Mouse (Mus musculus): Measurements from ENCODE around the gene Sh3bgrl. TPM values are rescaled to one million over a fixed set of nuclear protein-coding genes. Genes with fewer than 3 reads are reported as not detected.

Gene Sh3bgrl
- total and polyA plus RNA-seq, 2 experiments from 2014 or later = 116 to 157 TPM

- Histone ChIP-seq H3K9ac (replicated peaks; ENCODE audit: low read length, poor library complexity, severe bottlenecking) (no peak overlapping the region), H3K27ac (ENCODE audit: low read depth, low read length) (no peak overlapping the region), H3K4me3 (ENCODE audit: low read depth, low read length) (no peak overlapping the region), H3K9me3 (ENCODE audit: low read length) (no peaks in the 10 kb centered on the region), H3K27me3 (ENCODE audit: insufficient read depth, low read length) (no peaks in the 10 kb centered on the region), H3K4me2 (ENCODE audit: low read depth, low read length, poor library complexity, severe bottlenecking) (no peak overlapping the region), H3K4me1 (ENCODE audit: insufficient read depth, low read length) (no peaks in the 10 kb centered on the region), H3K36me3 (ENCODE audit: insufficient read depth, low read length) (no peaks in the 10 kb centered on the region)
- TF ChIP-seq CTCF (IDR thresholded peaks at IDR 0.05) = no peak
- no peak for ATAC-seq (ENCODE audit: low FRiP score)
- no peak for DNase-seq (ENCODE audit: low spot score)
These were observed 8.1 kb upstream of the Sh3bgrl start for GRCm38 (mm10) chrX:109087073-109087472.

GRCm38 (mm10) chrX:109094800-109095199 is 365 bp upstream of the Sh3bgrl start:
- H3K27me3 ChIP-seq (ENCODE audit: insufficient read depth, low read length) = no peaks in the 10 kb centered on the region
- no peaks in the 10 kb centered on the region for H3K36me3 ChIP-seq (ENCODE audit: insufficient read depth, low read length)
- peak overlapping the region; percentile 41 for H3K4me2 ChIP-seq (ENCODE audit: low read depth, low read length, poor library complexity, severe bottlenecking)
- H3K9me3 ChIP-seq (ENCODE audit: low read length) = no peaks in the 10 kb centered on the region
- ATAC-seq (ENCODE audit: low FRiP score) (no peak), DNase-seq (ENCODE audit: low spot score) (peak; percentile 3)
- no peak overlapping the region for H3K27ac ChIP-seq (ENCODE audit: low read depth, low read length)
- no peaks in the 10 kb centered on the region for H3K4me1 ChIP-seq (ENCODE audit: insufficient read depth, low read length)
- H3K9ac ChIP-seq (replicated peaks; ENCODE audit: low read length, poor library complexity, severe bottlenecking) = 0 out of 2 replicates have a peak overlapping the region, but pooled peaks have one; percentile 51
- WGBS = 21% methylated on average over 4 of the region's 4 CpGs
- H3K4me3 ChIP-seq (ENCODE audit: low read depth, low read length) = peak overlapping the region; percentile 49
- TF ChIP-seq CTCF (IDR thresholded peaks at IDR 0.05) = no peak

GRCm38 (mm10) chrX:109098511-109098910 is 3.3 kb downstream of the Sh3bgrl start:
- WGBS = 86% methylated on average over 1 of the region's 1 CpGs
- TF ChIP-seq CTCF (IDR thresholded peaks at IDR 0.05) = no peak
- H3K27ac ChIP-seq (ENCODE audit: low read depth, low read length) = no peak overlapping the region

GRCm38 (mm10) chrX:109100441-109100840 is 5.3 kb downstream of the Sh3bgrl start:
- Histone ChIP-seq H3K36me3 (ENCODE audit: insufficient read depth, low read length) (no peaks in the 10 kb centered on the region), H3K27me3 (ENCODE audit: insufficient read depth, low read length) (no peaks in the 10 kb centered on the region), H3K4me3 (ENCODE audit: low read depth, low read length) (no peak overlapping the region), H3K27ac (ENCODE audit: low read depth, low read length) (no peak overlapping the region), H3K4me1 (ENCODE audit: insufficient read depth, low read length) (no peaks in the 10 kb centered on the region), H3K9ac (replicated peaks; ENCODE audit: low read length, poor library complexity, severe bottlenecking) (no peak overlapping the region), H3K9me3 (ENCODE audit: low read length) (no peaks in the 10 kb centered on the region), H3K4me2 (ENCODE audit: low read depth, low read length, poor library complexity, severe bottlenecking) (no peak overlapping the region)
- no peak for ATAC-seq (ENCODE audit: low FRiP score)
- no peak for TF ChIP-seq CTCF (IDR thresholded peaks at IDR 0.05)
- 84% methylated on average over 2 of the region's 2 CpGs for WGBS
- DNase-seq (ENCODE audit: low spot score) = no peak

More at GRCm38 (mm10) chrX:109098511-109098910, 3.3 kb downstream of the Sh3bgrl start:
- H3K27me3 ChIP-seq (ENCODE audit: insufficient read depth, low read length) = no peaks in the 10 kb centered on the region
- ATAC-seq (ENCODE audit: low FRiP score) (no peak), DNase-seq (ENCODE audit: low spot score) (no peak)
- no peaks in the 10 kb centered on the region for H3K4me1 ChIP-seq (ENCODE audit: insufficient read depth, low read length)
- no peak overlapping the region for H3K4me3 ChIP-seq (ENCODE audit: low read depth, low read length)
- H3K4me2 ChIP-seq (ENCODE audit: low read depth, low read length, poor library complexity, severe bottlenecking) = no peak overlapping the region
- no peaks in the 10 kb centered on the region for H3K9me3 ChIP-seq (ENCODE audit: low read length)
- H3K9ac ChIP-seq (replicated peaks; ENCODE audit: low read length, poor library complexity, severe bottlenecking) = no peak overlapping the region
- H3K36me3 ChIP-seq (ENCODE audit: insufficient read depth, low read length) = no peaks in the 10 kb centered on the region

GRCm38 (mm10) chrX:109108117-109108805 is 13.1 kb downstream of the Sh3bgrl start:
- H3K9me3 ChIP-seq (ENCODE audit: low read length) = no peaks in the 10 kb centered on the region
- no peaks in the 10 kb centered on the region for H3K36me3 ChIP-seq (ENCODE audit: insufficient read depth, low read length)
- no peak overlapping the region for H3K4me3 ChIP-seq (ENCODE audit: low read depth, low read length)
- H3K27ac ChIP-seq (ENCODE audit: low read depth, low read length) = no peak overlapping the region
- H3K4me1 ChIP-seq (ENCODE audit: insufficient read depth, low read length) = no peaks in the 10 kb centered on the region
- no peak for DNase-seq (ENCODE audit: low spot score)
- H3K4me2 ChIP-seq (ENCODE audit: low read depth, low read length, poor library complexity, severe bottlenecking) = no peak overlapping the region
- TF ChIP-seq CTCF (IDR thresholded peaks at IDR 0.05) = no peak
- H3K27me3 ChIP-seq (ENCODE audit: insufficient read depth, low read length) = no peaks in the 10 kb centered on the region
- ATAC-seq (ENCODE audit: low FRiP score) = no peak
- no peak overlapping the region for H3K9ac ChIP-seq (replicated peaks; ENCODE audit: low read length, poor library complexity, severe bottlenecking)
- 16% methylated on average over 1 of the region's 1 CpGs for WGBS

- TF ChIP-seq CTCF (IDR thresholded peaks at IDR 0.05) = no peak
- ATAC-seq (ENCODE audit: low FRiP score) (no peak), DNase-seq (ENCODE audit: low spot score) (no peak)
- Histone ChIP-seq H3K4me1 (ENCODE audit: insufficient read depth, low read length) (no peaks in the 10 kb centered on the region), H3K9ac (replicated peaks; ENCODE audit: low read length, poor library complexity, severe bottlenecking) (no peak overlapping the region), H3K27ac (ENCODE audit: low read depth, low read length) (no peak overlapping the region), H3K27me3 (ENCODE audit: insufficient read depth, low read length) (no peaks in the 10 kb centered on the region), H3K4me3 (ENCODE audit: low read depth, low read length) (no peak overlapping the region), H3K36me3 (ENCODE audit: insufficient read depth, low read length) (no peaks in the 10 kb centered on the region), H3K9me3 (ENCODE audit: low read length) (no peaks in the 10 kb centered on the region), H3K4me2 (ENCODE audit: low read depth, low read length, poor library complexity, severe bottlenecking) (no peak overlapping the region)
- 34% methylated on average over 1 of the region's 1 CpGs for WGBS
These were observed 17.7 kb downstream of the Sh3bgrl start for GRCm38 (mm10) chrX:109112885-109113284.

Data from midbrain, postnatal 0 days (tissue).